Mouse (Mus musculus) forelimb bud, embryonic 11.5 days (tissue): ENCODE measurements around the gene Hoxd4.

Source experiments
- DNase-seq: peaks from one replicate; pipeline ENCODE4 v3.0.0-alpha.2; 2012; ENCODE audit warnings: low read depth, low spot score

The Hoxd4 gene

DNA sequence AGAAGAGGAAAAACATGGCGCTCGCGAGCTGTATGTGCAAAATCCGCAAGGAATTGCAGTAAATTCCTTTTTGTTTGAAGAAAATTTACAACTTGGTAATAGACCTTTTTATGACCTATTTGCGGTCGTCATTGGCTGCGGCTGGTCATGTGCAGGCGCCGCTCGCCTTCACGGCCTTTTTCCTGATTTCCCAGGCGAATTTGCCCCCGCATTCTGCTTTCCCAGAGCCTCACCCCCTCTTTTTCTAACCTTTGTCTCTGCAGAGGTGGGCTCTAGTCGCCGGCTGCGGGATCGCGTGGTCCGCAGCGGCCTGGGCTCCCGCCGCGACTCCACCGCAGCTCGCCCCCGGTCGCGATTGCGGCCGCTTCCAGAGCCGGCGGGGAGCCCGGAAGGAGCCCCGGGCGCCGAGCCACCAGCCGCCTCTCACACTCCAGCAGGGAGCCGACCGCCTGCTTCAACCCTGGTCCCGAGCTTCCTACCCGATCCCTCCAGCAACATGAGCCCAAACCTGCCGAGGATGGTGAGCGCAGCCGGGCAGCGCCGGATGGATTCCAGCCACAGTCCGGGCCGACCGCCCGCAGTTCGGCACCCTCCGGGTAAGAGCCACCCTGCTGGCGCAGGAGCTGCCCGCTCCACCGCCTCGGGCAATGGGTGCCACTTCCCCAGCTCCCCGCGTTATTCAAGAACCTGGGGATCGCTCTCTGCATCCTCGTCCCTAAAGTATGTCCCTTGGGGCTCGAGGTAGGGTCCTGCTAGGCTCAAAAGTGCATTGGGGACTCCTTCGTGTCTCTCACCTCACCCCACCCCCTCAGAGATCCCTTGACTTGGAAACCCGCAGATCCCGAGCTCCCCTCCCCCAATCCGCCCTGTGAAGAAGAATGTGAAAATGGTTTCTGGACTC is at the start of gene Hoxd4, which contains the start of gene Hoxd3:
TSS of gene Hoxd4 (plus strand) at position 209 of the 901 bp plus-strand sequence.
TSS of gene Hoxd3 (plus strand) at position 207 of the 901 bp plus-strand sequence.
- DNase-seq: peak; percentile 83

DNA sequence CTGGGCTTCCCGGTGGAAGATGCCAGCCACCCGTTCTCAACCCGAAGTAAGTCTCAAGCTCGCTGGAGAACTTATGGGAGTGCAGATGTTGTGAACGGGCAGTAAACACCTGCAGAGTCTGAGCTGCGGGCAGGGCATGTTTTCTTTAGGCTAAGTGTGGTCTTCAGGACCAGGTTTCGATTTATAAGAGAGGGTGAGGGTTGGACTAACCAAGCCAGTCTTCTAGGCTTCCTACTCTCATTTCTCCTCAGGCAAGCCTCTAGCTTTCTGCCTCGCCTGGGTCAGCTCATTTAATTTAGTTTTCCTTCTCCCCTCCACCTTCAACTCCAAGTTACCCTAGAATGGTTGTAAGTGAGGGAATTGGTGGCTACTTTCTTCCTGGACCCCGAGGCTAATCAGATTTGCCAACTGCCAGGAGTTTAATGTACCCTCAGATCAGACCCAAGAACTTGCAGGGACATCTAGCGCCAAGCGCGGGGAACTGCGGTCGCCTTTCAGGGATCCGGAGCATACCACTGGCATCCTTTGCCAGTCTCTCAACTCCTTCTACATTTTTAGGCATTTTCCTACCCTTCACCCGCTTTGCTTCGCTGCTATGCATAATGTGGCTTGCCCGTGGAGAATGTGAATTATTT is 48.3 kb upstream of the Hoxd4 start:
- DNase-seq: peak; percentile 79

DNA sequence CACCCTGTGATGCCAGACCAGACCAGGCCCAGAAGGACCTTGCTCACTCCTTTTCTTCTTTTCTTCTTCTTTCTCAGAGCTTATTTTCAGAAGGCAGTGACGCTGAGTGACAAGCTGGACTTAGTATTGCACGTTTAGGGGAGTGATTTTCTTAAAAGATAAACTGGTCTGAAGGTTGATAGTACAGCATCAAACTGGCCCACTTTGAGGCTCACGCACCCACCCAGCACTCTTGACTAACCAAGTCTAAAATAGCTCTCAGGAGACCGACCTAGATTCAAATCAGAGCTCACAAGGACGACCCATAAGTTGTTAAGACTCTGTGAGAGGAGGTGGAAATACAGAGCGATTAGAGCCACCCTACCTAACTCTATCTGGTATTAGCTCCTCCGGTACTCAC is 45.3 kb upstream of the Hoxd4 start:
- DNase-seq: no peak

DNA sequence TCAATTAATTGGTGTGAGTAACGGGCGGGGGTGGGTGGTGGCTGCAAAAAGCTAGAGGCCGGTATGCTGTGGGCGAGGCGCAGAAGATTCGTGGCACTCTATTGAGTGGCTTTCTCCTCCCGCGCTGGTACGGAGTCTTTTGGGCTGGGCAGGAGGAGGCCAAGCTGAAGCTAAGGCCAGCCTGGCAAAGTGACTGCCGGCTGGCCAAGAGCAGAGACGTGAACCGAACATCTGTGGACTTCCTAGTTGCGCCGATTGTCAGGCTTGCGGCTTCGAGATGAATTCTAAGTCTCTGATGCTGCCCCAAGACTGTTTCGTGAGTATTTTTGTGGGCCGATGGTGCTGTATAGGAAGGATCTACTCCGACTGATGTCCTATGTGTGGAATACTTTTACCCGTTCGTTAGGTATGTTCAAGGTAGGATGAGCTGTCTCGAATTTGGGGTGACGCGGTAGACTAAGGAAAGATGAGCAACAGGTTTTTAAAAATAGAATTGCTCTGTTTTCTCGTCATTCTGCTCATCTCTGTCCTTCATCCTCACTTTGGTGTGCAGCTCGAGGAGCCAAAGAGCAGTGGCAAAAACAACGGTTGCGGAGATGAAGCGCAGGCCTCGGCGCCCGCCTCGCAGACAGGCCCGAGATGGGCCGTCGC is 44.4 kb upstream of the Hoxd4 start:
- no peak for DNase-seq

DNA sequence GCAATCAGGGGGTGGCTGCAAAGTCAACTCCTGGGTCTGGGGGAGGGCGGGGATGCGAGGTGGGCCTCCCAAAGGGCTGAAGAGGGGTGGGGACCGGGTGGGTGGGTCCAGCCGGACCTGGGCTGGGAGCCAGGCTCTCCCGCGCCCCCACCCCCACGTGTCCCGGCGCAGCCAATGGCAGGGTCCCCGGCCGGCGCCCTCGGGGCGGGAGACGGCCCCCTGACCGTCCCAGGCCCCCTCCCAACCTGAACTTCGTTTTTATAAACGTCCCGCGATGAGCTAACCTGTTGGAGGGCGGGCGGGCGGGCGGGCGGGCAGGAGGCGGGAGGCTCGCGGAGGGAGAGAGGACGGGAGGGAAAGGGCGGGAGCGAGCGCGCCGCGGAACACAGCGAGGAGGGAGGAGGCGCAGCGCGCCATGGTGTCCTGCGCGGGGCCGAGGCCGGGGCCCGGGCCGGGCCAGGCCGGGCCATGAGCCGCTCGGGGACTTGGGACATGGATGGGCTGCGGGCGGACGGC is 43.8 kb upstream of the Hoxd4 start, which contains the start of gene Hoxd13:
TSS of gene Hoxd13 (plus strand) at position 469 of the 516 bp plus-strand sequence.
- DNase-seq: no peak

DNA sequence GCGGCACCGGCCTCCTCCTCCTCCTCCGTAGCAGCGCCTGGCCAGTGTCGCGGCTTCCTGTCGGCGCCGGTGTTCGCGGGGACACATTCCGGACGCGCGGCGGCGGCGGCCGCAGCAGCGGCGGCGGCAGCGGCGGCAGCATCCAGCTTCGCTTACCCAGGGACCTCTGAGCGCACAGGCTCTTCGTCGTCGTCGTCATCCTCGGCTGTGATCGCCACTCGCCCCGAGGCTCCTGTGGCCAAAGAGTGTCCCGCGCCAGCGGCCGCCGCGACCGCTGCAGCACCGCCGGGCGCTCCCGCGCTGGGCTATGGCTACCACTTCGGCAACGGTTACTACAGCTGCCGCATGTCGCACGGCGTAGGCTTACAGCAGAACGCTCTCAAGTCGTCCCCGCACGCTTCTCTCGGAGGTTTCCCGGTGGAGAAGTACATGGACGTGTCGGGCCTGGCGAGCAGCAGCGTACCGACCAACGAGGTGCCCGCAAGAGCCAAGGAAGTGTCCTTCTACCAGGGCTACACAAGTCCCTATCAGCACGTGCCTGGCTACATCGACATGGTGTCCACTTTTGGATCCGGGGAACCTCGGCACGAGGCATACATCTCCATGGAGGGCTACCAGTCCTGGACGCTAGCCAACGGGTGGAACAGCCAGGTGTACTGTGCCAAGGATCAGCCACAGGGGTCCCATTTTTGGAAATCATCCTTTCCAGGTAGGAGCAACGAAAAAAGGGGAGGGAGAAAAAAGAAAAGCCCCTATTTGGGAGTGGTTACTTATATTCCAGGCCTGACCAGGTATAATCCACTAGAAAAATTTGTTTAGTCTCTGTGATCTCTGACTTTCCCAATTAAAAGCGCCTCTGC is 43.1 kb upstream of the Hoxd4 start:
- DNase-seq: no peak

DNA sequence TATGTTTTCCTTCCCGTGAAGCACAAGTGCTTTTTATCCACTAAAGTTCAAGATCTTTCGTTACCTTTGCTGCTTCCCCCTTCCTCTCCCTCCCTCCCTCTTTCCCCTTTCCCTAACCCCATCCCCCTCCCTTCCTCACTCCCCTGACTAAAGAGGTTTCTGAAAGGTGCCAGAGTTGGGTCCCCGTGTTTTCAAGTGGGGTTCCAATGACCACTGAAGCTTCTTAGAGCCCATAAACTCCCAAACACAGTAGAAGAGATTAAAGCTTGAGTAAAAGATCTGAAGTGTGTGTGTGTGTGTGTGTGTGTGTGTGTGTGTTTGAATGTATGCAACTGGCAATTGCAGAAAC is 42.5 kb upstream of the Hoxd4 start:
- no peak for DNase-seq

DNA sequence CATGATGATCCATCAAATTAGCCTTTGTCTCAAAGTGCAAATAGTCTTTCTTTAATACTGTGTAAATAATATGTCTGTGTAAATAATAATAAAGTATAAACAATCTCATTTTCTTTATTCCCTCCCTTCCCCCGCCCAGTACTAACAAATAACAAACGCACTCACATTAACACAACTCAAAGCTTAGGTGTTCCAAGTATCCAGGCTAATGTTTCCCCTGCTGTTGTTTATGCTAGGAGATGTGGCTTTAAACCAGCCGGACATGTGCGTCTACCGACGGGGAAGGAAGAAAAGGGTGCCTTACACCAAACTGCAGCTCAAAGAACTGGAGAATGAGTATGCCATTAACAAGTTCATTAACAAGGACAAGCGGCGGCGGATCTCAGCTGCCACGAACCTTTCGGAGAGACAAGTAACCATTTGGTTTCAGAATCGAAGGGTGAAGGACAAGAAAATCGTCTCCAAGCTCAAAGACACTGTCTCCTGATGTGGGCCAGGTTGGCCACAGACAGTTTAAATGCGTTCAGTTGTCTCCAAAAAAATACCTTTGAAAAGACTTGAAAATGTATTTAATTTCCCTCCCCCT is 42.0 kb upstream of the Hoxd4 start:
- no peak for DNase-seq

DNA sequence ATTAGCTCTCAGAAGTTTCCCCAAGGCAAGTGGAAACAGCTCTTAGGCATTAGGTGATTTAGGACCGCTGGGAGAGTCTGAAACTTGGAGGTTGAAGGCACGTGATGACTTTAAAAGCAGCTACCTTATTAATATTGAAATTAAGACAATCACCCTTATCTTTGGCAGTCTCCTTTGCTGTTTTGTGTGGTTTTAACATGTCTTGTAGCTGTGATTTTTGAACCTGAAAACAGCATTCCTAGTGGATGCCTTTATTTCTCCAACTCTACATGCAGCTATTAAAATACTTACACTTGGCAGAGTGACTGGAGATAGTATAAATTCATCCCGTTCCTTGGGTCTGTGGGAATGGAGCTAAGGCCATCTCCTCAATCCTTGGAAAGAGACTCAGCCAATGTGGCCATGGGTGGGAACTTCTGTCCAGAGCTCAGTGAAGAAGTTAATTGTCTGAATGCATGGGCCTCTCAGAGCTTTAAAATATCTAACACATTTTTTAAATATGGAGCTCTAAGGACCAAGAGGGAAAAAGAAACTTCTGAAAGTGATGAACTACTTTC is 41.0 kb upstream of the Hoxd4 start:
- DNase-seq: no peak

DNA sequence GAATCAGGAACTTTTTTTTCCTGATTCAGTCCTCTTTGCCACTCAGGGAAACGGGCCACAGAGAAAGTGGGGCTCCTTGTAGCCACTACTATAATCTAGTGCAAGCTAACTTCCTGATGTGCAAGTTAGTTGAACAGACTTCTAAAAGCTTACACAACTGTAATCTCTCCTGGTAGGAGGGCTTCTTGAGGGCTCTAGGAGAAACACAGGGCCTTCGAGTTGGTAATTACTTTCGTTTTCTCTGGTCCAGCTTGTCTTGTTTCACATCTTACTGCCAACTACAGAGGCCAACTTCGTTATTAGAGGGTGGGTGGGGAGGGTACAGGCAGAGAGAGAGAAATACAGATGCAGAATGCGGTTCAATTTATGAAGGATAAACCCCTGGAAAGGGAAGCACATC is 39.9 kb upstream of the Hoxd4 start:
- no peak for DNase-seq

DNA sequence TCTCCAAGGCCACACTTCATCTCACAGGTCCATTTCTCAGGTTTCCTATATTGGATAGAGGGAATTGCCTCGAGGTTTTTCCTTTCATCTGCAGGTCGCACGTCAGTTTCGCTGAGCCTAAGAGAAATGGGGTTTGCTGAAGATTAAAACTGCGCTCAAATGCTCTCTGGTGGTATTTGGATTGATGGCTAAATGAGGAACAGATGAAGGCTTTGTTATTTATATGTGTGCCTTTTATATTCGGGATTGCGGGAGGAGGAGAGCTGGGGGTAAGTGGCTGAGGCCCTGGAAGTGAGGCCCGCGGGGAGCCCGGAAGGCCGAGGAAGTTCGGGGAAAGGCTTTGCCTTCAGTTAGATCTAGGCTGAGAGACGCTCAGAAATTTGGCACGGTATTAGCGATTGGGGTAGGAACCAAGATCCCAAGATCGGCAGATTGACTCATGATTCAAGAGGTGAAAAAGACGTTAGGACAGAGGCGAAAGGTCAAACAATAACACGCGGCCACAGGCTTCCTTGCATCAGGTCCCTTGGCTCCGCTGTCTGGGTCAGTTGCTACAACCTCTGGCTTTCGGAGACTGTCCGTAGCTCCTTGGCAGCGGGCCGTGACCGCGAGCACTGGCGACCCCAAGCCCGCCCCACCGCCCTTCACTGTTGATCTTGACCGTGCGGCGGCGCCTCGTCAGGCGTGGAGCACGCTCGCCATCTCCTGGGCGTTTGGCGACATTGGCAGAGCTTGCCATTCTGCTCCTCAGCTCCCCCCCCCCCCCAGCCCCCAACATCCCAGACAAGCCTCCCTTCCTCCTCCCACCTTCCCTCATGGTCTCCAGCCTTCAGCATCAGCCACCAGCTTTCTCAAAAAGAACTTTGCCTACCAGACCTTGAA is 39.0 kb upstream of the Hoxd4 start:
- DNase-seq: peak; percentile 89

DNA sequence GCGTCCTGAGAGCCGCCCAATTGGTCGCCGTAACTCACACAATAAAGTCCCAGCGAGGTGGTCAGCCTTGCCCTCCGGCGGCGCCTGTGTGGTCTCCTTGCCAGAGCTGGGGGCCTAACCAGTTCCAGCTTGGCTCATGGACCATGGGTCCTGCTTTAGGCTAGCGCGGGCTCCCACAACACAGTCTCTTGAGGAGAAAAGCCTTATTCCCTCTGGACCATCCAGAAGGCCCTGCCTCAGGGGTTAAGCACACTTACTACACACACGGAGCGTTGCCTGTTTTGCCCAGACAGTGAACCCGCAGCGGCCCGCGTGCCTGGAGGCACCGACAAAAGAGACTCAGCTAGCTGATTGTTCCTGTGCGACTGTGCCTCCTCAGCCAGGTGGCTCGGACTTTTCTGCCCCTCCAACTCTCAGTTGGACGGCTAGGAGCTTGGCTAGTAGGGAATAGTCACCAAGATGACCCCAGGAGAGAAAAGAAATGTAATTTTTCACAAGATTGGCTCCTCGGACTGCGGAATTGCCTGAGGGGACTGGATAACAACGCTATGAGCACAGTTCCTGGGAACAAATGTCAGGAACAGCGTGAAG is 37.8 kb upstream of the Hoxd4 start:
- peak; percentile 82 for DNase-seq

DNA sequence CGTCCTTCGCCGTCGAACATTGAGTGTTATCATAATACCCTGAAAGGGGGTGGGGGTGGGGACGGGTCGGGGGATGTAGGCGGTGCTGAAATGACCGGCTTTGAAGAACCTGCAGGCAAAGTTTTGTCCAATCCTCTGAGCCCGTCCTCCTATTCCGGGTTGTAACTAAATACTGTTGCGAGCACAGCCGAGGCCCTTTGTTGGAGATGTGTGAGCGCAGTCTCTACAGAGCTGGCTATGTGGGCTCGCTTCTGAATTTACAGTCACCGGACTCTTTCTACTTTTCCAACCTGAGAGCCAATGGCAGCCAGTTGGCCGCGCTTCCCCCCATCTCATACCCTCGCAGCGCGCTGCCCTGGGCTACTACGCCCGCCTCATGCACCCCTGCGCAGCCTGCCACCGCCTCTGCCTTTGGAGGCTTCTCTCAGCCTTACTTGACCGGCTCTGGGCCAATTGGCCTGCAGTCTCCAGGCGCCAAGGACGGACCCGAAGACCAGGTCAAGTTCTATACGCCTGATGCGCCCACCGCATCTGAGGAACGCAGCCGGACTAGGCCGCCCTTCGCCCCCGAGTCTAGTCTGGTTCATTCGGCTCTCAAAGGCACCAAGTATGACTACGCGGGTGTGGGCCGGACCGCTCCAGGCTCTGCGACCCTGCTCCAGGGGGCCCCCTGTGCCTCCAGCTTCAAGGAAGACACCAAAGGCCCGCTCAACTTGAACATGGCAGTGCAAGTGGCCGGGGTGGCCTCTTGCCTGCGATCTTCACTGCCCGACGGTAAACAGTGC is 36.7 kb upstream of the Hoxd4 start, which contains the start of gene Hoxd12:
TSS of gene Hoxd12 (plus strand) at position 133 of the 785 bp plus-strand sequence.
- peak; percentile 74 for DNase-seq

DNA sequence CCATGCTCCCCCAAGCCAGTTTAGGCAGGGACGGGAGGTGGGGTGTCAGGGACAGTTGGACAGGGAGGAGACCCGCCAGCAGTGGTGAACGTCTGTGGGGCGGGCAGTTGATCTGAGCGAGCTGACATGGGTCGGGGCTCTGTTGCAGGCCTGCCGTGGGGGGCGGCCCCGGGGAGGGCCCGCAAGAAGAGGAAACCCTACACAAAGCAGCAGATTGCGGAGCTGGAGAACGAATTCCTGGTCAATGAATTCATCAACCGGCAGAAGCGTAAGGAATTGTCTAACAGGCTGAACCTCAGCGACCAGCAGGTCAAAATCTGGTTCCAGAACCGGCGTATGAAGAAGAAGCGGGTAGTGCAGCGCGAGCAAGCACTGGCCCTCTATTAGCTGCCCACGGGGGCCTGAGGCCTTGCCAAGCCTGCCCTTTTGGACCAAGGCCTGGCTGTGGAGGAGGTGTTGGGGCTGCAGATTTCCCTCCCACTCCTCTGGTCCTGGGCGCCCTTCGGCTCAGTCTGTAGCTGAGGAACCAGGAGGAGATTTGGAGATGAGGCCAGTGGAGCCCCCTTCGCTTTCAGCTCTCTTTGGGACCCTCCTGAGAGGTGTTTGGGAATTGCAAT is 36.0 kb upstream of the Hoxd4 start:
- no peak for DNase-seq

DNA sequence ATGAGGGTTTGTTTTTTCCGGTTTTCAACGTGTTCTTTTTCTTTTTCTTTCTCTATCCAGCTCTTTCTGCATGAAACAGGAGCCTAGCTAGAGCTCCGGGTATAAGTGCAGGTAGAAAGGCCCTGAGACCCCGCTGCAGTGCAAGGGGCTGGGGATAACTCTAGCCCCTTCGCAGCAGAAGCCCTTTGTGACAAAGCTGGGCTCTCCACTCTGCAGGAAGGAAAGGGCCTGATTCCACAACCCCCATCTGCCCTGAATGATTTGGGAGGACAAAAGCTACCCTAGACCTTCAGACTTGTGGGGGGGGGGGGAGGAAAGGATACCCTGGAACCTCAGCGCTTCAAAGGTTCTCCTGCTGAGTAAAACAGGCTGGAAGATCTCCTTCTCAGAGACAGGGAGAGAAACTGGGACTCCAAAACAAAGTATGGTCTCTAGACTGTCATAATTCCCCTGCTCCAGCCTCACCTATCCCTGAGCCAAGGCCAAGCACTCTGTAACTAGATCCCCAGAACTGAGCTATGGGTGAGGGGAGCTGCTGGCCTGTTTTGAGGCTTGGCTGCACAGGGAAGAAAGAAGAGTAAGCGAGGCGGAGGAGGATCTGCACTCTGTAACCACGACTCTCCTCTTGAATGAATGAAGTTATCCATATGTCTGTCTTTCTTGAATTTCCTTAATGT is 35.2 kb upstream of the Hoxd4 start:
- DNase-seq: no peak

DNA sequence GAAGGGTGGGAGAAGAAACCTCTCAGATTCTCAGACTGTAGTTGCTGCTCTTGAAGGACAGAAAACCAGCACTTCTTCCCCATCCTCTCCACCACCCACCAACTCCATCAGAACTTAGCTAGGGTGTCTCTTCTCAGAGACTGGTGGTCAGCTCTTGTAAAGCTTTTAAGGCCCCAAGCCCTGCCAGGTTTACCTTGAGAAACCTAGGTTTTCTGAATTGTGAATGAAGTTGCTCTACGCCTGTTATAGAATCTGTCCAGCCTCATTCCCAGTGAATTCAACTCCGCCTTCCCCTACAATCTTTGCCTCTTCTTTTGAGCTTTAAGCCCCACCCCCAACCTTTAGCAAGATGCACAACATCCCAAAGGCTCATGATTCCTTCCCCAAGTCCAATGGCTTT is 34.6 kb upstream of the Hoxd4 start:
- DNase-seq: no peak

DNA sequence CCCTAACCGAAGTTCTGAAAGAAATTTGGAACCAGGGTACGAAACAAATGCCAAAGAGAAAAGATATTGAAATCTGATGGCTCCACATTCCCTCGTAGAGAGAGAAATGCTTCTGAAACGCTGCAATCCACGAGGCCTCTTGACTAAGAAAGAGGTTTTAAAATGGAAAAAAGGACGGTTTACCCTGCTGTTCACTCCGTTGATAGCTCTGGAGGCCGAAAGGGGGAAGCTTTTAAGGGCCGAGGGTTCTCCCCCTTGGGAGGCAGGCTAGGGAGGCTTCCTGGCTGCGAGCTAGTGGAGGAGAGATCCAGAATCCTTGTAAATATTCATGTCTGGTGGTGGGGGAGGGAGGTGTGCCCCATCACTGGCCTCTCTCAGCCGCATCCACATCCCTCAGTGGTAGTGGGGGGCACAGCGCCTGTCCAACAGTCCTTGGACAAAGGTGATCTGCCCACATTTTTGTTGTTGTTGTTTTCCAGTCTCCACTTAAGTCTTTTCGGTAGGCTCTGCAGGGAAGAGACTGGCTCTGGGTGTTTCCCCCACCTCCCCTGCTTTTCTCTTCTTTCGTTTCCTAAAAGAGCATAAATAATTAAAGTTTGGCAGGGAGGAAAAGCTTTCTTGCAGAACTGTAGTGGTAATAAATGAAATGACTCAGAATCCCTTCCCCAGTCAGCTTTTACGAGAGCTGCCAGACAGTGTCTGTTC is 32.7 kb upstream of the Hoxd4 start, which contains the start of gene Hoxd11:
TSS of gene Hoxd11 (plus strand) at position 667 of the 705 bp plus-strand sequence.
- no peak for DNase-seq
